8 mouse cellular contexts compared by ENCODE assay signal in the genomic region with DNA sequence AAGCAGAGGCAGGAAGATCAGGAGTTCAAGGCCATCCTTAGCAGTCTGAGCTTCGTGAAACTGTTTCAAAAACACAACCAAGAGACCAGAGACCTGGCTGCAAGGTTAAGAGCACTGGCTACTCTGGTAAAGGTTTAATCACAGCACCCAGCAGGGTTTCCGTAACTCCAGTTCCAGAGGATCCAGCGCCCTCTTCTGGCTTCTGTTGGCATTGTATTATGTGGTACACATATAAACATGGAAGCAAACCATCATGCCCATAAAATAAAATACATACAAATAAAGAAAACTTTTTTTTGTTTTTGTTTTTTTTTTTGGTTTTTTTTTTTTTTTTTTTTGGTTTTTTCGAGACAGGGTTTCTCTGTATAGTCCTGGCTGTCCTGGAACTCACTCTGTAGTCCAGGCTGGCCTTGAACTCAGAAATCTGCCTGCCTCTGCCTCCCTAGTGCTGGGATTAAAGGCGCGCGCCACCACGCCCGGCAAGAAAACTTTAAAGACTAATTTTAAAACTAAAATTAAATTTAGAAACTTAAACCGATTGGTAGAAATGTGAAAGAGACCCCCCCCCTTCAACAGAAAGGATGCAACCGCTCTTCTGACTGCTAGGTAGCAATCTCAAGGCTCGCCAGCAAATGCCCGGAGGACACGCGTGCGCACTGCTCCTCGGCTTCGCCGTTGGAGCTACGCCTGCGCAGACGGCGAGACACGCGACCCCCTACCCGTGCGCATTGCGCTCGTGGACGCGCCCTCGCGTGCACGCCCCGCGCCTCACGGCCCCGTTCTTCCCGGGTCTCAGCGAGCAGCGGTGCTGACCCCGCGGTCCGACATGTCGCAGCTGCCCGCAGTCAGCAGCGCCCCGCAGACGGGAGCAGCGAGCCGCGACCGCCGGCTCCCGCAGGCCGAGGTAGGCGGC. TPM values are rescaled to one million over a fixed set of nuclear protein-coding genes. Genes with fewer than 3 reads are reported as not detected.
DNase-seq lines count a peak whose midpoint lies in the region; ATAC-seq and TF ChIP-seq lines count a peak whose summit lies in the region.

A gene (plus strand): TSS at position 753 of the 913 bp plus-strand sequence.

- H3K27ac ChIP-seq in cerebellum, adult 2 months (ENCODE audit: insufficient read depth, low read length) = peak within 1 kb of the TSS; percentile 76

- no peaks in the 10 kb centered on the region; the same call in 1 of the 2 replicates for H3K9me3 ChIP-seq in G1E (replicated peaks)

- peak; percentile 83 for DNase-seq in G1E (ENCODE audit: low spot score)
- DNase-seq in cerebellum, adult 2 months = peak; percentile 93
- DNase-seq in layer of hippocampus, adult 8-10 months (ENCODE audit: low spot score in 2 of 2) = peak; percentile 84 to 88
- peak; percentile 62 for DNase-seq in lung, adult 2 months
- DNase-seq in retina, adult 2 months (ENCODE audit: low read depth, low spot score) = peak; percentile 77
- DNase-seq in urinary bladder, adult 18-20 months (ENCODE audit: low spot score in 2 of 2) = peak; percentile 62 to 64

- no peak for ATAC-seq in G1E (ENCODE audit: extremely low read depth, insufficient number of reproducible peaks, low FRiP score, poor library complexity, severe bottlenecking)
- peak; percentile 96 for ATAC-seq in frontal cortex, adult (ENCODE audit: low TSS enrichment)
- peak; percentile 55 to 63; a peak in 3 of 4 replicates for ATAC-seq in hematopoietic stem cell, adult 5-6 weeks (replicated peaks in 1 of 2; ENCODE audit: insufficient read depth in 1 of 2, low FRiP score in 2 of 2, low TSS enrichment in 1 of 2, low read depth in 1 of 2, poor library complexity in 2 of 2, severe bottlenecking in 2 of 2)

- peaks cover 8% of the 10 kb centered on the region for H3K4me1 ChIP-seq in G1E (ENCODE audit: insufficient read depth, low read depth, low read length)
- no peaks in the 10 kb centered on the region for H3K4me1 ChIP-seq in cerebellum, adult 2 months (ENCODE audit: control insufficient read depth, insufficient read depth, low read length)
- peaks cover 4% of the 10 kb centered on the region; the same call in 1 of the 2 replicates for H3K4me1 ChIP-seq in lung, adult 2 months (ENCODE audit: control insufficient read depth, insufficient read depth, low read length)

- peaks cover 18% of the 10 kb centered on the region for H3K36me3 ChIP-seq in G1E (replicated peaks)

- H3K27me3 ChIP-seq in G1E (ENCODE audit: insufficient read depth, low read length) = peaks cover 7% of the 10 kb centered on the region
- H3K27me3 ChIP-seq in cerebellum, adult 2 months (ENCODE audit: control insufficient read depth, insufficient read depth, low read length) = no peaks in the 10 kb centered on the region

- peak; percentile 93 for TF ChIP-seq POLR2A in cerebellum, adult 2 months (IDR thresholded peaks at IDR 0.05; ENCODE audit: borderline replicate concordance, insufficient read depth, low read length)
- TF ChIP-seq POLR2A in lung, adult 2 months (IDR thresholded peaks at IDR 0.05; ENCODE audit: borderline replicate concordance, extremely low read depth, low read depth, low read length) = peak; percentile 62; the same call in 1 of the 2 replicates

- WGBS in cerebellum, adult 2 months = 6% methylated on average over 57 of the region's 57 CpGs
- 7% methylated on average over 57 of the region's 57 CpGs for WGBS in lung, adult 2 months

- TF ChIP-seq CTCF in G1E (IDR thresholded peaks at IDR 0.05; ENCODE audit: low read depth, low read length) = no peak
- no peak; the same call in 1 of the 2 replicates for TF ChIP-seq CTCF in cerebellum, adult 2 months (IDR thresholded peaks at IDR 0.05; ENCODE audit: borderline replicate concordance, insufficient read depth, low read depth, low read length)
- no peak for TF ChIP-seq CTCF in lung, adult 2 months (IDR thresholded peaks at IDR 0.05; ENCODE audit: insufficient read depth, low read length)

- peak within 1 kb of the TSS; percentile 93 for H3K4me3 ChIP-seq in G1E (ENCODE audit: low read depth, low read length)
- peak within 1 kb of the TSS; percentile 73 for H3K4me3 ChIP-seq in cerebellum, adult 2 months (replicated peaks; ENCODE audit: insufficient read depth, low read depth, low read length)
- H3K4me3 ChIP-seq in lung, adult 2 months (replicated peaks; ENCODE audit: extremely low read depth, low read depth, low read length) = peak within 1 kb of the TSS; percentile 47

RNA-seq across cellular contexts. Expression of the gene that starts here (rescaled TPM):
- total RNA-seq in G1E (2014; fragmentation: Nextera tagmentation) (18.0 and 23.5 TPM in 2 replicates), G1E (2017) (23.5 and 25.1 TPM in 2 replicates)
- 51.7 and 73.7 TPM in 2 replicates for polyA plus RNA-seq in G1E (2012)
- polyA plus RNA-seq in cerebellum, adult 2 months (2012; rRNA removed) = 44.2 and 44.4 TPM in 2 replicates
- 6.4 and 8.6 TPM in 2 replicates for total RNA-seq in hematopoietic stem cell, adult 5-6 weeks (2017)
- 10 to 100 TPM; 48.7 to 58.6 (median 56.9) TPM for total RNA-seq in layer of hippocampus, adult 8-10 months (2022)
- polyA plus RNA-seq in lung, adult 2 months (2012; rRNA removed) = 5.2 and 8.1 TPM in 2 replicates
